Mouse (Mus musculus) Muller cell, postnatal 12 days (primary cell): ENCODE data around the gene Rpl38.
A peak's percentile ranks its signal among the peaks of the same experiment; 100 is the strongest.

Source experiments
- DNase-seq: peaks from one replicate; pipeline ENCODE4 v3.0.0-alpha.2; 2015; ENCODE audit errors: inconsistent ontology term

Gene Rpl38

GRCm38 (mm10) chr11:114668301-114668710, at the start of gene Rpl38:
Rpl38 (plus strand) TSS chr11:114668524.
- peak; percentile 90 for DNase-seq

GRCm38 (mm10) chr11:114618697-114619417, 49.5 kb upstream of the Rpl38 start:
- DNase-seq = no peak

- no peak for DNase-seq
Observed at GRCm38 (mm10) chr11:114626071-114626690, 42.1 kb upstream of the Rpl38 start.

- DNase-seq = no peak
Observed at GRCm38 (mm10) chr11:114627036-114627435, 41.3 kb upstream of the Rpl38 start.

GRCm38 (mm10) chr11:114628032-114628431, 40.3 kb upstream of the Rpl38 start:
- no peak for DNase-seq

GRCm38 (mm10) chr11:114630044-114630443, 38.3 kb upstream of the Rpl38 start:
- no peak for DNase-seq

- DNase-seq = no peak
Observed at GRCm38 (mm10) chr11:114632266-114632665, 36.1 kb upstream of the Rpl38 start.

GRCm38 (mm10) chr11:114636292-114636691, 32.0 kb upstream of the Rpl38 start:
- peak; percentile 85 for DNase-seq

- DNase-seq = peak; percentile 82
Observed at GRCm38 (mm10) chr11:114636727-114637505, 31.4 kb upstream of the Rpl38 start.

- no peak for DNase-seq
Observed at GRCm38 (mm10) chr11:114638647-114639290, 29.6 kb upstream of the Rpl38 start.

GRCm38 (mm10) chr11:114639681-114640103, 28.6 kb upstream of the Rpl38 start:
- DNase-seq = no peak

- no peak for DNase-seq
Observed at GRCm38 (mm10) chr11:114640658-114641057, 27.7 kb upstream of the Rpl38 start.

- no peak for DNase-seq
Observed at GRCm38 (mm10) chr11:114641136-114641535, 27.2 kb upstream of the Rpl38 start.

GRCm38 (mm10) chr11:114642184-114642583, 26.1 kb upstream of the Rpl38 start:
- no peak for DNase-seq

GRCm38 (mm10) chr11:114642926-114643325, 25.4 kb upstream of the Rpl38 start:
- DNase-seq = peak; percentile 71

- DNase-seq = no peak
Observed at GRCm38 (mm10) chr11:114644122-114644521, 24.2 kb upstream of the Rpl38 start.

- no peak for DNase-seq
Observed at GRCm38 (mm10) chr11:114649510-114649909, 18.8 kb upstream of the Rpl38 start.

- DNase-seq = peak; percentile 33
Observed at GRCm38 (mm10) chr11:114652531-114652930, 15.8 kb upstream of the Rpl38 start.

GRCm38 (mm10) chr11:114653664-114654063, 14.7 kb upstream of the Rpl38 start:
- no peak for DNase-seq

GRCm38 (mm10) chr11:114654552-114654951, 13.8 kb upstream of the Rpl38 start:
- DNase-seq = no peak

GRCm38 (mm10) chr11:114655350-114656008, 12.8 kb upstream of the Rpl38 start:
- DNase-seq = no peak
